Mouse (Mus musculus): Measurements from ENCODE around the gene Pnpla3.
A peak's percentile ranks its signal among the peaks of the same experiment; 100 is the strongest.
"Not testable (repeated sequence)": the region's sequence is repeated elsewhere in the genome, so short reads cannot be mapped to it uniquely, and the experiment has no call there.

Pnpla3 gene

GRCm38 (mm10) chr15:84167600-84167999, at the start of gene Pnpla3:
Gene Pnpla3, plus strand, starts transcription at chr15:84167837.
- peak; percentile 67 for DNase-seq

- no peak for DNase-seq
Observed at GRCm38 (mm10) chr15:84120612-84121011, 47.0 kb upstream of the Pnpla3 start.

- no peak for DNase-seq
Observed at GRCm38 (mm10) chr15:84121036-84121435, 46.6 kb upstream of the Pnpla3 start.

- DNase-seq = no peak
Observed at GRCm38 (mm10) chr15:84123075-84123474, 44.6 kb upstream of the Pnpla3 start, which contains the start of gene Pnpla5. Gene Pnpla5, minus strand, starts transcription at chr15:84123175.

- no peak for DNase-seq
Observed at GRCm38 (mm10) chr15:84124086-84124485, 43.6 kb upstream of the Pnpla3 start.

GRCm38 (mm10) chr15:84126447-84126846, 41.2 kb upstream of the Pnpla3 start:
- no peak for DNase-seq

- no peak for DNase-seq
Observed at GRCm38 (mm10) chr15:84126871-84127270, 40.8 kb upstream of the Pnpla3 start.

GRCm38 (mm10) chr15:84131096-84131786, 36.4 kb upstream of the Pnpla3 start:
- DNase-seq = no peak

- DNase-seq = no peak
Observed at GRCm38 (mm10) chr15:84131971-84132370, 35.7 kb upstream of the Pnpla3 start.

GRCm38 (mm10) chr15:84133440-84133839, 34.2 kb upstream of the Pnpla3 start:
- DNase-seq = no peak

- DNase-seq = peak; percentile 44
Observed at GRCm38 (mm10) chr15:84135472-84135871, 32.2 kb upstream of the Pnpla3 start.

GRCm38 (mm10) chr15:84136473-84137415, 30.9 kb upstream of the Pnpla3 start:
- no peak for DNase-seq

- no peak for DNase-seq
Observed at GRCm38 (mm10) chr15:84139592-84140005, 28.0 kb upstream of the Pnpla3 start.

GRCm38 (mm10) chr15:84140109-84140508, 27.5 kb upstream of the Pnpla3 start:
- no peak for DNase-seq

- DNase-seq = no peak
Observed at GRCm38 (mm10) chr15:84140929-84141328, 26.7 kb upstream of the Pnpla3 start.

- no peak for DNase-seq
Observed at GRCm38 (mm10) chr15:84156158-84156557, 11.5 kb upstream of the Pnpla3 start.

- DNase-seq = not testable (repeated sequence)
Observed at GRCm38 (mm10) chr15:84157530-84157929, 10.1 kb upstream of the Pnpla3 start.

- no peak for DNase-seq
Observed at GRCm38 (mm10) chr15:84161871-84162270, 5.8 kb upstream of the Pnpla3 start.

- DNase-seq = no peak
Observed at GRCm38 (mm10) chr15:84166818-84167217, 819 bp upstream of the Pnpla3 start.

GRCm38 (mm10) chr15:84168170-84169161, 829 bp downstream of the Pnpla3 start:
- DNase-seq = no peak

GRCm38 (mm10) chr15:84169511-84169910, 1.9 kb downstream of the Pnpla3 start:
- no peak for DNase-seq

- no peak for DNase-seq
Observed at GRCm38 (mm10) chr15:84171166-84171565, 3.5 kb downstream of the Pnpla3 start.

- DNase-seq = no peak
Observed at GRCm38 (mm10) chr15:84178733-84179132, 11.1 kb downstream of the Pnpla3 start.

All from thymus, postnatal 25 days (tissue).